Mouse (Mus musculus): ENCODE data around the gene Tcf21.

GRCm38 (mm10) chr10:22774626-22775025 lies 45.3 kb downstream of the Tcf21 start:
- no peak for TF ChIP-seq CTCF (IDR thresholded peaks at IDR 0.05; ENCODE audit: extremely low read depth, insufficient read depth, insufficient read length, insufficient replicate concordance)
- no peak for TF ChIP-seq POLR2A (IDR thresholded peaks at IDR 0.05; ENCODE audit: low read depth, low read length)

All from spleen, adult 2 months (tissue).